Comparison of ENCODE assay signal across 8 mouse cellular contexts in genomic region chr7:109865370-109866229, GRCm38 (mm10). TPM values are rescaled to one million over a fixed set of nuclear protein-coding genes. Genes with fewer than 3 reads are reported as not detected.
DNase-seq lines count a peak whose midpoint lies in the region; ATAC-seq lines count a peak whose summit lies in the region.

TSS of gene Scube2 (minus strand) at chr7:109865679.

- peaks cover 66% of the 10 kb centered on the region for H3K27me3 ChIP-seq in erythroblast, embryonic 14.5 days (ENCODE audit: control insufficient read depth)
- peaks cover 44% of the 10 kb centered on the region for H3K27me3 ChIP-seq in heart, embryonic 10.5 days (ENCODE audit: insufficient read depth, poor library complexity, severe bottlenecking)

- H3K9me3 ChIP-seq in erythroblast, embryonic 14.5 days (ENCODE audit: control insufficient read depth, low read length): no peaks in the 10 kb centered on the region
- H3K9me3 ChIP-seq in heart, embryonic 10.5 days: no peaks in the 10 kb centered on the region

- H3K4me3 ChIP-seq in erythroblast, embryonic 14.5 days (replicated peaks): peak within 1 kb of the TSS; percentile 30
- peak within 1 kb of the TSS; percentile 78 for H3K4me3 ChIP-seq in heart, embryonic 10.5 days

- H3K27ac ChIP-seq in heart, embryonic 10.5 days: peak within 1 kb of the TSS; percentile 89

- WGBS in heart, embryonic 10.5 days: 1% methylated on average over 63 of the region's 69 CpGs

- no peak for ATAC-seq in erythroblast, adult 5-6 weeks (replicated peaks; ENCODE audit: low FRiP score, poor library complexity, severe bottlenecking)

- DNase-seq in adrenal gland, postnatal 25 days: peak; percentile 54
- DNase-seq in heart, embryonic 10.5 days (ENCODE audit: low spot score): no peak
- peak; percentile 57 for DNase-seq in kidney, postnatal 10 days
- DNase-seq in mesoderm, embryonic 11.5 days (ENCODE audit: low read depth, low spot score): peak; percentile 40
- peak; percentile 38 for DNase-seq in yolk sac, embryonic 10.5 days (ENCODE audit: low spot score)
- DNase-seq in cerebellum, adult 9-11 months: no peak

- H3K4me1 ChIP-seq in erythroblast, embryonic 14.5 days (ENCODE audit: control insufficient read depth): peaks cover 6% of the 10 kb centered on the region
- peaks cover 39% of the 10 kb centered on the region for H3K4me1 ChIP-seq in heart, embryonic 10.5 days

- no peaks in the 10 kb centered on the region for H3K36me3 ChIP-seq in erythroblast, embryonic 14.5 days (ENCODE audit: control insufficient read depth)
- H3K36me3 ChIP-seq in heart, embryonic 10.5 days: no peaks in the 10 kb centered on the region

RNA-seq across cellular contexts. Expression of gene Scube2, which starts in this region (rescaled TPM):
- polyA plus RNA-seq in erythroblast, embryonic 14.5 days (2012): not detected in 2 replicates
- not detected in 2 replicates for total RNA-seq in erythroblast, adult 5-6 weeks (2015; ENCODE audit: low replicate concordance)
- not detected in 2 replicates for total RNA-seq in erythroblast, adult 5-6 weeks (2017; ENCODE audit: low replicate concordance)
- 0.52 and 1.3 TPM in 2 replicates for total RNA-seq in adrenal gland, postnatal 25 days (2021)
- 4.7 and 11.3 TPM in 2 replicates for polyA plus RNA-seq in heart, embryonic 10.5 days (2016; fragmentation: Nextera tagmentation; extraction: Ambion mirVana)

Comparison
In these comparisons a context has a peak if more than half of its experiments do, and no peak if none do; other contexts are left out.
1. DNase-seq: peak in adrenal gland, postnatal 25 days (single experiment), kidney, postnatal 10 days (single experiment), mesoderm, embryonic 11.5 days (single experiment) and yolk sac, embryonic 10.5 days (single experiment); none in heart, embryonic 10.5 days (single experiment) and cerebellum, adult 9-11 months (single experiment).